Mouse (Mus musculus): ENCODE results near the gene 1700029J07Rik.

- TF ChIP-seq CTCF (IDR thresholded peaks at IDR 0.05; ENCODE audit: insufficient read depth, low read depth, low read length) = no peak
- no peak for TF ChIP-seq POLR2A (IDR thresholded peaks at IDR 0.05; ENCODE audit: insufficient read depth, low read depth, low read length)
These were observed 47.7 kb upstream of the 1700029J07Rik start for GRCm38 (mm10) chr8:46022758-46023157.

Data from olfactory bulb, adult 2 months (tissue).